Mouse (Mus musculus) intestine, embryonic 16.5 days (tissue): ENCODE measurements around the gene S100a3. TPM values are rescaled to one million over a fixed set of nuclear protein-coding genes. Genes with fewer than 3 reads are reported as not detected.

ENCODE experiments used
- ATAC-seq: fragments of 200-750 bp; cut with Nextera tagmentation; 2 replicates; pipeline ENCODE4 v1.8.0; 2017; ENCODE audit warnings: moderate TSS enrichment, moderate library complexity
- H3K27ac ChIP-seq: fragments of 300-500 bp; sonication (generic); 2 replicates; pipeline ENCODE4 v1.5.1; 2014; ENCODE audit warnings: mild to moderate bottlenecking, low read length
- H3K27me3 ChIP-seq: fragments of 300-500 bp; sonication (generic); replicated peaks from 2 replicates; pipeline ENCODE4 v1.6.1; 2014; ENCODE audit warnings: low read length, control low read depth, mixed read lengths; ENCODE audit not compliant: control insufficient read depth, insufficient read depth
- H3K36me3 ChIP-seq: fragments of 300-500 bp; sonication (generic); 2 replicates; pipeline ENCODE4 v1.6.1; 2014; ENCODE audit warnings: low read length, control low read depth; ENCODE audit not compliant: control insufficient read depth, insufficient read depth
- H3K4me1 ChIP-seq: fragments of 300-500 bp; sonication (generic); 2 replicates; pipeline ENCODE4 v1.6.1; 2014; ENCODE audit warnings: low read length, control low read depth, mixed read lengths; ENCODE audit not compliant: control insufficient read depth, insufficient read depth
- H3K4me2 ChIP-seq: fragments of 300-500 bp; sonication (generic); 2 replicates; pipeline ENCODE4 v1.6.1; 2014; ENCODE audit warnings: low read depth, low read length, control low read depth
- H3K4me3 ChIP-seq: fragments of 300-500 bp; sonication (generic); 2 replicates; pipeline ENCODE4 v1.5.1; 2014; ENCODE audit warnings: mild to moderate bottlenecking, low read length
- H3K9ac ChIP-seq: fragments of 300-500 bp; sonication (generic); 2 replicates; pipeline ENCODE4 v1.6.1; 2014; ENCODE audit warnings: low read depth, low read length
- H3K9me3 ChIP-seq: fragments of 300-500 bp; sonication (generic); 2 replicates; pipeline ENCODE4 v1.6.1; 2016; ENCODE audit warnings: low read length, control low read depth; ENCODE audit not compliant: control insufficient read depth
- WGBS: fragments of 180-500 bp; shearing (Covaris S2); extraction: QIAGEN DNeasy Blood & Tissue Kit; methylation state at CpG from one replicate; pipeline ENCODE4 v1.1.7; 2014; 5-methylcytosine and 5-hydroxymethylcytosine counted together
- polyA plus RNA-seq: library from polyadenylated mRNA; unstranded; fragments of >200 nt; fragmentation: Nextera tagmentation; extraction: Ambion mirVana; gene quantifications from 2 replicates; pipeline ENCODE4 v1.2.1, GENCODE M21; 2015

S100a3 gene
- polyA plus RNA-seq, 1 experiment from 2014 or later: 0.29 TPM

DNA sequence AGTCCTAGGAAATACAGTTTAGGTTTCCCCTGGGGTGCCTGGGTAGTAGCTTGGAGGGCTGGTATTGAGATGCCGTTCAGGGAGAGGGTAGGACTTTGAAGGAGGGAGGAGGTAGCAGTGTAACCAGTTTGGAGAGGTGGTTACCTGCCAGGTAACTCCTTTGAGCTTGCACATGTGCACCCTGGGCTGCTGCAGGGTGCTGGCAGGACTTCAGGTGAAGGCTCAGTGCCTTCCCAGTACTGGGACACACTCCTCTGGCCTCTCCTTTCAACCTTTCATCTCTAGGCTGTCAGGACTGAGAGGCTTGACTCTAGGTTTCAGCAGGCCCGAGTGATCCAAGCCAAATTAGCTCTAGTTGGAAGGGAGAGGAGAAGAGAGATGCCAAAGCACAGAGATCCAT, 34.3 kb upstream of the S100a3 start:
- H3K27ac ChIP-seq: no peak overlapping the region; the same call in 1 of the 2 replicates
- peaks cover 12% of the 10 kb centered on the region for H3K4me1 ChIP-seq
- H3K4me2 ChIP-seq: no peak overlapping the region
- H3K9me3 ChIP-seq: no peaks in the 10 kb centered on the region
- 0 out of 2 replicates have a peak, but pooled peaks cover 3% of the 10 kb centered on the region for H3K36me3 ChIP-seq
- no peaks in the 10 kb centered on the region for H3K27me3 ChIP-seq
- peak overlapping the region; percentile 20; the same call in 1 of the 2 replicates for H3K9ac ChIP-seq
- 74% methylated on average over 2 of the region's 2 CpGs for WGBS
- ATAC-seq: peak; percentile 49
- H3K4me3 ChIP-seq: no peak overlapping the region

DNA sequence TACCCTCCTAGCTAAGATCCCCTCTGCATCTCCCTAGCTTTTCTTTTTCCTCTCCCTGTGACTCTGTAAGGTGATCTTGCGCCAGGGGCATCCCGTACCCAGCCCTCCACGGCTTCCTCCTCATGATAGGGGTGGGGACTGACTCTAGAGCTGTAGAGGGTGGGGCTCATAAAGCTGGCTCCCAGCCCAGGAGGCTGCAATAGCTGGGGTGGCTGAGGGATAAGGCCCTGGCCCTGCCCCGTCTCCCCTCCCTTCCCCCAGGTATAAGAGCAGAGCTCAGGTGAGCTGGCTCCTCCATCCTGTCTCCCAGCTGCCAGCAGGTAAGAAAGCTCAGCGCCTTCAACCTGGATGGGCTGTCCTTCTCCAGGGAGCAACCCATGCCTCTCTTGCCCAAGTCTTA, 33.8 kb upstream of the S100a3 start, which contains the start of gene S100a14:
Gene S100a14, plus strand, starts transcription at position 277 of the 400 bp plus-strand sequence.
- no peak within 1 kb of the TSS; the same call in 1 of the 2 replicates for H3K27ac ChIP-seq
- H3K9ac ChIP-seq: peak within 1 kb of the TSS; percentile 20; the same call in 1 of the 2 replicates
- H3K36me3 ChIP-seq: 0 out of 2 replicates have a peak, but pooled peaks cover 3% of the 10 kb centered on the region
- H3K27me3 ChIP-seq: no peaks in the 10 kb centered on the region
- 0 out of 2 replicates have a peak within 1 kb of the TSS, but pooled peaks have one; percentile 5 for H3K4me2 ChIP-seq
- WGBS: 37% methylated on average over 5 of the region's 5 CpGs
- peak; percentile 98 for ATAC-seq
- H3K4me3 ChIP-seq: no peak within 1 kb of the TSS
- peaks cover 12% of the 10 kb centered on the region for H3K4me1 ChIP-seq
- no peaks in the 10 kb centered on the region for H3K9me3 ChIP-seq

DNA sequence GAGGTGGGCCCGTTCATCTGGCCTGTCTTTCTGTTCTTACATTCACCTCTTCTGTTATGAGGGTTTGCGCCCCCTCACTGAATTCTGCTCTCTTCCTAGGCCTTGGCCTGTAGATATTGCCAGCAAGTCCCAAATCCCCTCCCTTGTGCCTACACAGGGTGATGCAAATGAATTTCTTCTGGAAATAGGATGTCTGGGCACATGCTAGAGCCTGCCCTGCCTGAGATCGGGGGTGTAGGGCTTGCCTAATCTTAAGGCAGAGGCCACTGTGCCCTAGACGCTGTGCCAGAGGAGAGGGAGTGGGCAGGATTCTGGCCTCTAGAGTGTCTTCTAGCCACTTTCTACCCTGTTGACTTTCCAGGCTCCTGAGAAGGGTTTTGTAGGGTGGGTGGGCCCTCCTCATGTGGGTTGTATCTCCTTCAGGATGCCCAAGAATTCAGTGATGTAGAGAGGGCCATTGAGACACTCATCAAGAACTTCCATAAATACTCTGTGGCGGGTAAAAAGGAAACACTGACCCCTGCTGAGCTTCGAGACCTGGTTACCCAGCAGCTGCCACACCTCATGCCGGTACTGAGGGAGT, 33.0 kb upstream of the S100a3 start:
- ATAC-seq: no peak
- no peak overlapping the region for H3K27ac ChIP-seq
- 0 out of 2 replicates have a peak overlapping the region, but pooled peaks have one; percentile 5 for H3K4me2 ChIP-seq
- no peak overlapping the region for H3K9ac ChIP-seq
- H3K27me3 ChIP-seq: no peaks in the 10 kb centered on the region
- 0 out of 2 replicates have a peak, but pooled peaks cover 3% of the 10 kb centered on the region for H3K36me3 ChIP-seq
- no peak overlapping the region for H3K4me3 ChIP-seq
- H3K4me1 ChIP-seq: peaks cover 12% of the 10 kb centered on the region
- no peaks in the 10 kb centered on the region for H3K9me3 ChIP-seq
- WGBS: 90% methylated on average over 7 of the region's 7 CpGs

DNA sequence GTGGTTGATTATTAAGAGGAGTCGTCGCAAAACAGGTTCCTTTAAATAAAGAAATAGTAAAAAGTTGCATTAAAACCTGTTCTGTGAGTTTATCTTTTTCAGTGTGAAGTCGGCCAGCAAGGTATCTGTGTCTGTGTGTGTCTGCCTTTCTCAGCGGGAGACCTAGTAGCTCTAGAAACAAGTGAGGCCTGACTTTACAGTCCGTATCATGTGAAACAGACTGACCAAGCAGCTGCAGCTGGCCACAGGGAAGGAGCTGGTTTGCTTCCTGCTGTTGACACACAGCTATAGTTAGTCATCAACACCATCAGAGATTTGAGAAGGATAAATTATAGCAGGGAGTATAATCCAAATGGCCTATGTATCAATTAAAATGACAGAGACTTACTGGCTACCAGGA, 28.7 kb upstream of the S100a3 start:
- WGBS: 51% methylated on average over 5 of the region's 5 CpGs
- Histone ChIP-seq H3K4me2 (no peak overlapping the region), H3K9ac (no peak overlapping the region), H3K36me3 (no peaks in the 10 kb centered on the region), H3K4me3 (no peak overlapping the region), H3K27me3 (no peaks in the 10 kb centered on the region), H3K4me1 (peaks cover 3% of the 10 kb centered on the region), H3K27ac (no peak overlapping the region), H3K9me3 (no peaks in the 10 kb centered on the region)
- ATAC-seq: no peak

DNA sequence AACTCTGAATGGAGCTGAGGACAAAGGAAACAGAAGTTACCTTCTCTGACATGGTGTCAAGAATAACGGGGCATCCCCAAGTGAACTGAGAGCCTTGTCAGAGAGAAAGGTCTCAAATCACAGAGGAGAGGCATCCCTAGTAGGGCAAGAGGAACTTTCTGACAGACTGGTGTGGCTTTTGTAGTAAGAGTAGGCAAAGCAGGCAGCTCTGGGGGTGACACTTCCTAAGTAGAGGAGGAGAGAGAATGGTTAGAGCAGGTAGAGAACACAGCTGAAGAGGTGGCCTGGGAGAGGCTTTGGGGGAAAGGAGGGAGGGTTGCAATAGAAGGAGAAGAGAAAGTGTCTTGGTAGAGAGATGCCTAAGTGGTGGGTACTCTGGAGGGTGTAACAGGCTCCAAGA, 24.9 kb upstream of the S100a3 start:
- Histone ChIP-seq H3K27ac (no peak overlapping the region), H3K4me1 (peaks cover 17% of the 10 kb centered on the region; the same call in 1 of the 2 replicates), H3K27me3 (no peaks in the 10 kb centered on the region), H3K36me3 (no peaks in the 10 kb centered on the region), H3K9me3 (no peaks in the 10 kb centered on the region), H3K9ac (no peak overlapping the region), H3K4me3 (no peak overlapping the region), H3K4me2 (no peak overlapping the region)
- ATAC-seq: no peak
- 71% methylated on average over 1 of the region's 1 CpGs for WGBS

DNA sequence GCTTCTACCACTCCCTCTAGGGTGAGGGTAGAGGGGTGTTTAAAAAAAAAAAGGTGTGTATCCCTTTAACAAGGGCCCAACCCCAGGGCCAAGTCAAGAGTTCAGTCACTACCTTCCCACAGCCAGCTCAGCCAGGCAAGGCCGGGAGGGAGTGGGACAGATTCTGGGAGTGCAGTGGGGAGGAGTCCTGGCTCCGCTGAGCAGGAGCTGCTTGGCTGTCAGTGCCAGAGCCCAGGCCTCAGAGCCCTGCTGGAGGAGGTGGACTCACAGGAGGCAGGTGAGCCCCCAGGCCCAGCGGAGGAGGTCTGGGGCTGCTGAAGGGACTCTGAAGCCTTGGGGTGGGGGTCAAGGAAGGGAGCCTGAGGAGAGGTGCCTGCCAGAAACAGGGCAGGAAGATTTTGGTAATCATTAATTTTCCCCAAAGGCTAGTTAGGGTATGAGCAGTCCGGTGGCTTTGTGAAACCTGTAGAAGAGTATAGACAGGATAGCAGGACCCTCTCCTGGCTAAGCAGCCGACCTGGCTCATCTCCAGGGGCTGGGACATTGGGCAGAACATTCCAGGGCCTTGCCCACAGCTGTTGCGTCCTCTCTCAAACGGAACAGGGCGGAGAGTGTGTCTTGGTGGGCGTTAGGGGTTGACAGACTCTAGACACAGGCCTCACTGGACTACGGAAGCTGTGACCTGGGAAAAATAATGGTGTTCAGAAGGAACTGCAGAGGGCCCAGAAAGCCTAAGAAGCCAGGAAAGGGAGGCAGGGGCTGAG, 23.1 kb upstream of the S100a3 start, which contains the start of gene S100a16:
Gene S100a16, plus strand, starts transcription at position 114 of the 764 bp plus-strand sequence.
- Histone ChIP-seq H3K27ac (peak within 1 kb of the TSS; percentile 57), H3K9me3 (no peaks in the 10 kb centered on the region), H3K4me3 (peak within 1 kb of the TSS; percentile 41), H3K36me3 (no peaks in the 10 kb centered on the region), H3K4me1 (peaks cover 17% of the 10 kb centered on the region; the same call in 1 of the 2 replicates), H3K9ac (peak within 1 kb of the TSS; percentile 59), H3K4me2 (peak within 1 kb of the TSS; percentile 48), H3K27me3 (no peaks in the 10 kb centered on the region)
- 20% methylated on average over 10 of the region's 10 CpGs for WGBS
- ATAC-seq: peak; percentile 92

DNA sequence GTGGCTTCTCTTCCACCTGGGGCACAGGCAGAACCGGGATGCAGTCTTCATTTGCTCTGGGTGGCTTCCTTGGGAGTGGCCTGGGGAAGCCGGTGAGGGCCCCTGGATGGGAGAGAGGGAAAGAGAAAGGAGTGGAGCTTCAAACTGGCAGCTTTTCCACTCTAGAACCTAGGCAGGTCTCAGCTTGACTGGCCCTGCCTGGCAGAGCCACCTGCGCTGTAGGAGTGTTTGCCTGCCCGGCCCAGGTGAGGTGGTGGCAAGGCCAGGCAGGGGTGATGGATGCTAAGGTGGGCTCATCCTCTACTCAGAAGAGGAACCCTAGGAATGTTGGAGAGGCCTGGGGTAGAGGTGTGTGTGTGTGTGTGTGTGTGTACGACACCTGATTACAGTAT, 22.5 kb upstream of the S100a3 start:
- H3K4me3 ChIP-seq: peak overlapping the region; percentile 41
- WGBS: 75% methylated on average over 5 of the region's 5 CpGs
- peak; percentile 34 for ATAC-seq
- peak overlapping the region; percentile 48 for H3K4me2 ChIP-seq
- H3K9ac ChIP-seq: peak overlapping the region; percentile 59
- no peaks in the 10 kb centered on the region for H3K36me3 ChIP-seq
- H3K27ac ChIP-seq: peak overlapping the region; percentile 57; the same call in 1 of the 2 replicates
- no peaks in the 10 kb centered on the region for H3K27me3 ChIP-seq
- peaks cover 17% of the 10 kb centered on the region; the same call in 1 of the 2 replicates for H3K4me1 ChIP-seq
- no peaks in the 10 kb centered on the region for H3K9me3 ChIP-seq

DNA sequence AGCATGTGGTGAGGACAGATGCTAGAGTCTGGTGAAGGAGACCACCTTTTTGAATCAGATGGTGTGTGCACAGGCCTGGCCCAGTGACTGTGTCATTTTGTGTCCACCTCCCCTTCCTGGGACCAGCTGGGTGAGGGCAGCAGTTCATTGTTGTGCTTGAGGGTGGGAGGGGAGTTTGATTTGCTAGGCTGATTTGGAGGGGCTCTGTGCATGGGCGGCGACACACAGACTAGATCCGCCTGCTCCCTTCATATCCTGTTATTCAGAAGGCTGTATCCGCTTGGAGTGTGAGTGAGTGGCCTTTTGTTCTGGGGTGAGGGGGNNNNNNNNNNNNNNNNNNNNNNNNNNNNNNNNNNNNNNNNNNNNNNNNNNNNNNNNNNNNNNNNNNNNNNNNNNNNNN, 19.5 kb upstream of the S100a3 start:
- WGBS: 62% methylated on average over 4 of the region's 4 CpGs
- no peaks in the 10 kb centered on the region for H3K9me3 ChIP-seq
- no peaks in the 10 kb centered on the region for H3K36me3 ChIP-seq
- ATAC-seq: no peak
- peak overlapping the region; percentile 30 for H3K27ac ChIP-seq
- peak overlapping the region; percentile 29; the same call in 1 of the 2 replicates for H3K9ac ChIP-seq
- peaks cover 17% of the 10 kb centered on the region; the same call in 1 of the 2 replicates for H3K4me1 ChIP-seq
- H3K4me3 ChIP-seq: no peak overlapping the region
- no peak overlapping the region for H3K4me2 ChIP-seq
- no peaks in the 10 kb centered on the region for H3K27me3 ChIP-seq

DNA sequence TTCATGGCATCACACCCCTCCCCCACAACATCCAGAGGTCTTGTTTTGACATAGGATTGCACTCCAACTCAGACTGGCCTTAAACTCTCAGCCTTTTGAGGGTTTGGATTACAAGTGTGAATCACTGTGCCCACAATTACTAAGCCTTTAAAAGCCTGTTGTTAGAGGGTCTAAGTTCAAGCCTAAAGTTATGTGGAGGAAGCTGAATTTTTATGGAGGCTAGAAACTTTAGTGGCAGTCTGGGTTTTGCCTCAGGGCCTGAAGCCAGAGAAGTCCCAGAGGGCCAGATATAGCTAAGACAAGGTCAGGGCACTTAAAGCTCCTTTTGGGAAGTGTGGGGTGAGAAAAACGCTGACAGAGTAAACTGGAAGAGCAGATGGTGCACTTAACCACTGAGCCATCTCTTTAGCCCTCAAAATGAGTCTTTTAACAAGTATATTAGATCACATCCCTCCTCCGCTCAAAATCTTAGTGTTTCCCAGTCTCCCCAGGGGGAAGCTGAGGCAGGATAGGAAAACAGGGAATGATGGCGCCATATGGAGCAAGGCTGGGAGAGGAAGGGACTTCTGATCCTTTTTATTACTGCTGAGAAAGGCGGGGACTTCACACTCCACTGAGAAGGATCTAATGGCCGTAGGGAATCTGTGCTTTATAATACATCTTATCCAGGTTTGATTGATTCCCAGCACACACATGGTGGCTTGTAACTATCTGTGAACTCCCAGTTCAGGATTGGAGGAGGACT, 10.5 kb upstream of the S100a3 start:
- H3K27ac ChIP-seq: no peak overlapping the region
- ATAC-seq: peak; percentile 66; the same call in 1 of the 2 replicates
- peaks cover 6% of the 10 kb centered on the region; the same call in 1 of the 2 replicates for H3K4me1 ChIP-seq

More for the DNA sequence above, 10.5 kb upstream of the S100a3 start:
- Histone ChIP-seq H3K36me3 (no peaks in the 10 kb centered on the region), H3K4me3 (no peak overlapping the region), H3K27me3 (no peaks in the 10 kb centered on the region), H3K9ac (no peak overlapping the region), H3K4me2 (no peak overlapping the region), H3K9me3 (no peaks in the 10 kb centered on the region)
- 58% methylated on average over 5 of the region's 5 CpGs for WGBS
